Mouse (Mus musculus): ENCODE measurements around the gene Casp2.

The Casp2 gene

GRCm38 (mm10) chr6:42264626-42265312 is at the start of gene Casp2:
TSS of gene Casp2 (plus strand) at chr6:42264985.
- peak; percentile 94 for DNase-seq (ENCODE audit: low read depth, low spot score)

- DNase-seq (ENCODE audit: low read depth, low spot score): no peak
These were observed 49.8 kb upstream of the Casp2 start, which contains the start of gene Tas2r144 for GRCm38 (mm10) chr6:42215028-42215427. TSS of gene Tas2r144 (plus strand) at chr6:42215328.

- no peak for DNase-seq (ENCODE audit: low read depth, low spot score)
These were observed 42.5 kb upstream of the Casp2 start for GRCm38 (mm10) chr6:42222286-42222685.

- no peak for DNase-seq (ENCODE audit: low read depth, low spot score)
These were observed 39.7 kb upstream of the Casp2 start for GRCm38 (mm10) chr6:42225046-42225445.

- DNase-seq (ENCODE audit: low read depth, low spot score): peak; percentile 40
These were observed 37.3 kb upstream of the Casp2 start for GRCm38 (mm10) chr6:42227240-42228101.

GRCm38 (mm10) chr6:42229610-42230009 is 35.2 kb upstream of the Casp2 start:
- no peak for DNase-seq (ENCODE audit: low read depth, low spot score)

GRCm38 (mm10) chr6:42231191-42231590 is 33.6 kb upstream of the Casp2 start:
- no peak for DNase-seq (ENCODE audit: low read depth, low spot score)

- no peak for DNase-seq (ENCODE audit: low read depth, low spot score)
These were observed 27.4 kb upstream of the Casp2 start for GRCm38 (mm10) chr6:42237276-42237805.

- DNase-seq (ENCODE audit: low read depth, low spot score): no peak
These were observed 23.3 kb upstream of the Casp2 start for GRCm38 (mm10) chr6:42241311-42242045.

- DNase-seq (ENCODE audit: low read depth, low spot score): peak; percentile 63
These were observed 19.0 kb upstream of the Casp2 start, which contains the start of gene Gstk1 for GRCm38 (mm10) chr6:42245711-42246353. TSS of gene Gstk1 (plus strand) at chr6:42245935.

GRCm38 (mm10) chr6:42247173-42247572 is 17.6 kb upstream of the Casp2 start:
- DNase-seq (ENCODE audit: low read depth, low spot score): peak; percentile 32

- DNase-seq (ENCODE audit: low read depth, low spot score): no peak
These were observed 16.8 kb upstream of the Casp2 start for GRCm38 (mm10) chr6:42247981-42248380.

GRCm38 (mm10) chr6:42251791-42252190 is 13.0 kb upstream of the Casp2 start:
- no peak for DNase-seq (ENCODE audit: low read depth, low spot score)

- no peak for DNase-seq (ENCODE audit: low read depth, low spot score)
These were observed 11.7 kb upstream of the Casp2 start for GRCm38 (mm10) chr6:42253103-42253502.

- DNase-seq (ENCODE audit: low read depth, low spot score): peak; percentile 40
These were observed 7.4 kb upstream of the Casp2 start for GRCm38 (mm10) chr6:42257303-42257863.

- DNase-seq (ENCODE audit: low read depth, low spot score): no peak
These were observed 4.4 kb upstream of the Casp2 start for GRCm38 (mm10) chr6:42260430-42260829.

GRCm38 (mm10) chr6:42261524-42262170 is 3.1 kb upstream of the Casp2 start, which contains the start of gene Tmem139:
TSS of gene Tmem139 (plus strand) at chr6:42261970.
- no peak for DNase-seq (ENCODE audit: low read depth, low spot score)

GRCm38 (mm10) chr6:42265391-42266330 is 876 bp downstream of the Casp2 start:
- DNase-seq (ENCODE audit: low read depth, low spot score): peak; percentile 48

- no peak for DNase-seq (ENCODE audit: low read depth, low spot score)
These were observed 6.0 kb downstream of the Casp2 start for GRCm38 (mm10) chr6:42270817-42271216.
